Mouse (Mus musculus) E14TG2a.4 (cell line): ENCODE data around the gene Tmem190.

Source experiments
- H3K27me3 ChIP-seq: 2 replicates; pipeline ENCODE4 v1.6.1; 2014; ENCODE audit warnings: low read length, control low read depth; ENCODE audit not compliant: insufficient read depth
- H3K36me3 ChIP-seq: 2 replicates; pipeline ENCODE4 v1.6.1; 2014; ENCODE audit warnings: low read length, control low read depth; ENCODE audit not compliant: insufficient read depth
- H3K4me1 ChIP-seq: replicated peaks from 2 replicates; pipeline ENCODE4 v1.6.1; 2014; ENCODE audit warnings: low read depth, low read length, control low read depth
- H3K4me3 ChIP-seq: replicated peaks from 2 replicates; pipeline ENCODE4 v1.5.1; 2014; ENCODE audit warnings: mild to moderate bottlenecking, low read length
- H3K9me3 ChIP-seq: 2 replicates; pipeline ENCODE4 v1.6.1; 2014; ENCODE audit warnings: low read length, control low read depth
- CTCF ChIP-seq: conservative IDR thresholded peaks from 2 replicates; pipeline ENCODE4 v1.5.1; 2014; ENCODE audit warnings: low read length
- NANOG ChIP-seq: IDR thresholded peaks from 2 replicates; pipeline ENCODE4 v1.6.1; 2014; ENCODE audit warnings: borderline replicate concordance, low read length, mixed read lengths
- POU5F1 ChIP-seq: IDR thresholded peaks from 2 replicates; pipeline ENCODE4 v1.6.1; 2014; ENCODE audit warnings: low read length, borderline replicate concordance

The Tmem190 gene

GRCm38 (mm10) chr7:4759670-4760069 is 23.1 kb upstream of the Tmem190 start:
- no peaks in the 10 kb centered on the region for H3K9me3 ChIP-seq
- H3K36me3 ChIP-seq, result no peaks in the 10 kb centered on the region
- no peak overlapping the region for H3K4me3 ChIP-seq
- TF ChIP-seq NANOG (no peak), CTCF (no peak), POU5F1 (no peak)
- peaks cover 5% of the 10 kb centered on the region for H3K4me1 ChIP-seq
- peaks cover 23% of the 10 kb centered on the region for H3K27me3 ChIP-seq

- peaks cover 15% of the 10 kb centered on the region for H3K4me1 ChIP-seq
- no peaks in the 10 kb centered on the region for H3K36me3 ChIP-seq
- peaks cover 15% of the 10 kb centered on the region for H3K27me3 ChIP-seq
- H3K9me3 ChIP-seq, result no peaks in the 10 kb centered on the region
- TF ChIP-seq NANOG, result no peak
- TF ChIP-seq POU5F1, result no peak
- TF ChIP-seq CTCF, result no peak
- no peak overlapping the region for H3K4me3 ChIP-seq
Observed at GRCm38 (mm10) chr7:4764946-4765710, 17.6 kb upstream of the Tmem190 start.

- peaks cover 30% of the 10 kb centered on the region for H3K4me1 ChIP-seq
- peak within 1 kb of the TSS; percentile 70 for H3K4me3 ChIP-seq
- peaks cover 43% of the 10 kb centered on the region for H3K27me3 ChIP-seq
- TF ChIP-seq CTCF (no peak), NANOG (no peak), POU5F1 (no peak)
- no peaks in the 10 kb centered on the region for H3K9me3 ChIP-seq
- no peaks in the 10 kb centered on the region for H3K36me3 ChIP-seq
Observed at GRCm38 (mm10) chr7:4771202-4771601, 11.5 kb upstream of the Tmem190 start, which contains the start of gene Fam71e2. Gene Fam71e2, minus strand, starts transcription at chr7:4771302.

- H3K4me3 ChIP-seq, result peak overlapping the region; percentile 79
- peaks cover 41% of the 10 kb centered on the region for H3K4me1 ChIP-seq
- H3K36me3 ChIP-seq, result no peaks in the 10 kb centered on the region
- H3K9me3 ChIP-seq, result no peaks in the 10 kb centered on the region
- TF ChIP-seq NANOG (no peak), POU5F1 (no peak), CTCF (no peak)
- H3K27me3 ChIP-seq, result peaks cover 74% of the 10 kb centered on the region
Observed at GRCm38 (mm10) chr7:4776131-4776530, 6.6 kb upstream of the Tmem190 start.

- Histone ChIP-seq H3K36me3 (no peaks in the 10 kb centered on the region), H3K27me3 (peaks cover 82% of the 10 kb centered on the region), H3K9me3 (no peaks in the 10 kb centered on the region), H3K4me1 (peaks cover 44% of the 10 kb centered on the region), H3K4me3 (peak overlapping the region; percentile 79)
- TF ChIP-seq POU5F1 (no peak), NANOG (no peak), CTCF (no peak)
Observed at GRCm38 (mm10) chr7:4776861-4777830, 5.6 kb upstream of the Tmem190 start.

GRCm38 (mm10) chr7:4777851-4778637 is 4.7 kb upstream of the Tmem190 start:
- peaks cover 91% of the 10 kb centered on the region for H3K27me3 ChIP-seq
- no peak overlapping the region for H3K4me3 ChIP-seq
- H3K4me1 ChIP-seq, result peaks cover 46% of the 10 kb centered on the region
- TF ChIP-seq POU5F1 (no peak), NANOG (no peak), CTCF (no peak)
- H3K36me3 ChIP-seq, result no peaks in the 10 kb centered on the region
- H3K9me3 ChIP-seq, result no peaks in the 10 kb centered on the region

- no peak overlapping the region for H3K4me3 ChIP-seq
- peaks cover 52% of the 10 kb centered on the region for H3K4me1 ChIP-seq
- H3K9me3 ChIP-seq, result no peaks in the 10 kb centered on the region
- H3K36me3 ChIP-seq, result peaks cover 15% of the 10 kb centered on the region
- H3K27me3 ChIP-seq, result peaks cover 96% of the 10 kb centered on the region
- no peak for TF ChIP-seq CTCF
- no peak for TF ChIP-seq POU5F1
- no peak for TF ChIP-seq NANOG
Observed at GRCm38 (mm10) chr7:4779921-4780320, 2.8 kb upstream of the Tmem190 start.

GRCm38 (mm10) chr7:4782130-4782529 is 607 bp upstream of the Tmem190 start:
- peaks cover 41% of the 10 kb centered on the region for H3K4me1 ChIP-seq
- H3K27me3 ChIP-seq, result peaks cover 80% of the 10 kb centered on the region
- H3K4me3 ChIP-seq, result no peak overlapping the region
- H3K9me3 ChIP-seq, result no peaks in the 10 kb centered on the region
- TF ChIP-seq NANOG, result no peak
- TF ChIP-seq CTCF, result no peak
- TF ChIP-seq POU5F1, result no peak
- peaks cover 34% of the 10 kb centered on the region for H3K36me3 ChIP-seq
